Mouse (Mus musculus) thymus, adult 2 months (tissue): ENCODE results near the gene A730049H05Rik.

Experiments used
- CTCF ChIP-seq: fragments of 200-500 bp; IDR thresholded peaks from 2 replicates; pipeline ENCODE4 v1.5.1; 2012; ENCODE audit warnings: mild to moderate bottlenecking, control low read depth, low read length, moderate library complexity, borderline replicate concordance; ENCODE audit not compliant: control insufficient read depth, poor library complexity, insufficient read depth; ENCODE audit errors: extremely low read depth
- POLR2A ChIP-seq: fragments of 200-500 bp; IDR thresholded peaks from 2 replicates; pipeline ENCODE4 v1.6.1; 2012; ENCODE audit warnings: mild to moderate bottlenecking, low read length, control low read depth, moderate library complexity; ENCODE audit not compliant: control insufficient read depth, poor library complexity, insufficient read depth; ENCODE audit errors: extremely low read depth

DNA sequence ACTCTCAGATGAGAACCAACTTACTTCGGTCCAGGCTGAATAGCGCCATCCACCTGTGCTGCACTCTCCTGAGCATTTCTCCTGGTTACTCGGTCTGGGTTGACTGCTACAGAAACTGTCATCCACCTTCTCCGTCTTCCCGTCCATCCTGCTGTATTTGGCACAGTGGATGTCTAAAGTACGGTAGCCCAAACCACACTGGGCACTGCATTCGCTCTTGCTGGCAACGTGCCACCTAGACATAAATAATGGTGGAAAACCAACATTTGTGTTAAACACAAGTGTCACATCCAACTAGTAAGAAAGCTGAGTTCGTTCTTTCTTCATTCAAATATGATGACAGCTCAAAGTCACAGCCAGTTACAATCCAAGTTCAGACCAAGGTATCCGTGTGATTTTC, 56.5 kb downstream of the A730049H05Rik start:
- no peak for TF ChIP-seq CTCF
- TF ChIP-seq POLR2A = no peak
